Mouse (Mus musculus): ENCODE results near the gene Kmt5c.

DNA sequence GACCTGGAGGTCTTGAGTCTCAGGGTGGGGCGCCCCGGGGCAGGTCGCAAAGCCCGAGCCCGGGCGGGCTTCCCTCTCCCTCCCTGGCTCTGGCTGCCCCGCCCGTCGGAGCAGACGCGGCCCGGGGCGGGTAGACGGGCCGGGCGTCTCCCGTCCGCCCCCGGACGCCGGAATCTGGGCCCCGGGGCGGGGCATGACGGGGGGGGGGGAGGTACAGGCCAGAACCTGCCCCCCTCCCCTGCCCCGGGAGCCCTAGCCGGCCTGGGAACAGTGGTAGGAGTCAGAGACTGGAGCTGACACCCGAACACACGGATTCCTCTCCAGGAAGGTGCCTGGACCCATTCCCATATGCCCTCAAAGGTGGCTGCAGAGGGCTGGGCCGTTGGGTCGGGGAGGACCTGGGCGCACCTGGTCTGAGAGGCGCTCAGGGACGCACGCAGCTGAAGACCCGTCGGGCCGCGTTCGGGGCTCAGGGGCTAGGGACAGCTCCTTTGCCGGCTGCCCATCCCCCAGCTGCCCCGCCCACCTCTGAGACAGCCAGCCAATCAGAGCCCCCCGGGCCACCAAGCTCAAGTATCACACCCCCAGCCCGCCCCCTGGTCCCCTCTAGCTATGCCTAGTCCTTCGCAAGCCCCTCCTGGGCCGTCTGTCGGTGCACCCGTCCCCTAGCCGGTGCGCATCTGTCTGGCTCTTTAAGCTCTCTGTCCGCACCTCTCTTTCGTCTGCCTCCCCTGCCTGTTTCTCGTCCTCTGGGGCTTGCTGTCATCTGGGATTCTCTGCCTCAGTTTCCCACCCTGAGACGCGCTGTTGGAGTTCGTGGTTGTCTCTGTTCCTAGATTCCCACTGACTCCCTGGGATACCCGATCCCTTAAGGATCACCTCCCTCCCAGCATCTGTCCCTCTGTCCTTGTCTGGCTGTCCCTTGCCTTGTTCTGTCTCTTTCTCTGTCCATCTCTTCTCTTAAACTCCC lies 37.2 kb downstream of the Kmt5c start:
- no peak for TF ChIP-seq POLR2A (IDR thresholded peaks at IDR 0.05; ENCODE audit: low read depth, low read length)
- TF ChIP-seq CTCF (IDR thresholded peaks at IDR 0.05; ENCODE audit: extremely low read depth, insufficient read depth, insufficient read length, insufficient replicate concordance) = no peak
